Mouse (Mus musculus) kidney, adult 8-10 months (tissue): Measurements from ENCODE around the gene Ppp2r2c.

Source experiments
- DNase-seq, 2 experiments: peaks; one replicate each; pipeline ENCODE4 v3.0.0; 2022

Gene Ppp2r2c

GRCm38 (mm10) chr5:36875956-36876355 is 7.6 kb downstream of the Ppp2r2c start:
- DNase-seq, result no peak

DNA sequence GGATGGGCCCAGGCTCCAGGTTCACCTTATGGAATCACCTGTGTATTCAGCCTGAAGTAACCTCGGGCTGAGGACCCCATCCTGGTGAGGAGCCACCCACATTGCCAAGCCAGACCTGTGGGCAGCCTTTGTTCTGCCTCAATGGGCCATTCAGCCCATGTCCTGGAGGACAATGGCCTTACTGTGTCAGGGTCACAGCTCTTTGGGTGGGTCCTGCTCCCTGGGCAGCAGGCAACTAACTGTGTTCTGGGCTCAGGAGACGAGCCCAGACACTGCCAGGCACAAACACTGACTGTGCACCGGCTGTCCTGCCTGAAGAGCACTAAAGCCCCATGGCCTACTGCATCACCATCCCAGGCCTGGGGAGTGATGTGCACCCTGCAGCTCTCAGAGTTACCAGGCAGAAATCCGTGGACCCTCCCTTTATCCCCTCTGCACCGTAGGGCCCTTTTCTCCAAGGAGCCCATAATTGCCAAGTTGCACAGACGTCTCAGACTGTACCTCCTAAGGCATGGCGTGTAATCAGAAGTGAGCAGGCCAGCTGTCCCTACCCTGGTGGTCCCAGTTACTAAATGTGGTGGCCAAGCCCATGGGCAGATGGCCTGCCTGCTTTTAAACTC is 8.6 kb downstream of the Ppp2r2c start:
- DNase-seq, result no peak

GRCm38 (mm10) chr5:36877641-36878040 is 9.3 kb downstream of the Ppp2r2c start:
- no peak for DNase-seq

GRCm38 (mm10) chr5:36878801-36879200 is 10.5 kb downstream of the Ppp2r2c start:
- no peak for DNase-seq

GRCm38 (mm10) chr5:36880622-36881021 is 12.3 kb downstream of the Ppp2r2c start:
- no peak for DNase-seq

DNA sequence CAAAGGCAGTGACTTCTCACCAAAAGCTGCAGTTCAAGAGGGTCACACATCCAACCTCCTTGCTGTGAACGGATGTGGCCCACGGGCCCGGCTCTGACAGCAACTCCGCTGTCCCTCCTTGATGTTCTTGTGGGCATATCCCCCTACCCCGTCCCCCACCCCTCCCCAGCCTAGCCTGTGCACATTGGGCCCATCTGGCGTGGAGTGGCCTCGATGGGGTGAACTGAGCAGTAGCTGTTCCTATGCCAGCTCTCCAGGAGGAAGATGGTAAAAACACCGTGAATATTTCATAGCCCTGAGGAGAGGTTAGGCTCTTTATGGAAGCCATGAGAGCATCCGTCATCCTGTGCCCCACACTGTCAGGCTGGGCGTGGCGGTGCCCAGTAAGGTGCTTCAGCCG is 15.2 kb downstream of the Ppp2r2c start:
- DNase-seq, result no peak

- no peak for DNase-seq
Observed at GRCm38 (mm10) chr5:36885067-36885466, 16.8 kb downstream of the Ppp2r2c start.

GRCm38 (mm10) chr5:36885595-36885994 is 17.3 kb downstream of the Ppp2r2c start:
- no peak for DNase-seq

- DNase-seq, result no peak
Observed at GRCm38 (mm10) chr5:36886298-36886697, 18.0 kb downstream of the Ppp2r2c start.

DNA sequence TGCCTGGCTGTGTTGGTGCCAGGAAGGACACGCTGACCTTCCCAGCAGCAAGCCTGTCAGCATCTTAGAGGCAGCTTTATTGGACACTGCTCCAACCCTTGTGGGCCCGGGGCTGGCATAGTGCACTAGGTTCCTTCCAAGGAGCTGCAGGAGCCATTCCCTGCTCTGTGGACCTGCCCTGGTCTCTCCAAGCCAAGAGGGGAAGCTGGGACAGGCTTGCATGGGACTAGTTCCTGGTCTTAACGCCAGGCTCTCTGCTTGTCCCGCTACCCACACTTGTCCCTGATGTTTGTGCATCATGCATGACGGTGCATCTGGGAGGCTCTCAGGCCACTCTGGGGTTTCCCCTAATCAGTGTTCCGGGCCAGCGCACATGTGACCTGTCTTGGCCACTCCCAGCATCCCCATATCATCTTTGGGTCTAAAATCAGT is 18.6 kb downstream of the Ppp2r2c start:
- DNase-seq, result no peak

- DNase-seq, result no peak
Observed at GRCm38 (mm10) chr5:36887299-36887988, 19.1 kb downstream of the Ppp2r2c start.

- DNase-seq, result no peak
Observed at GRCm38 (mm10) chr5:36888501-36888900, 20.2 kb downstream of the Ppp2r2c start.

GRCm38 (mm10) chr5:36888911-36889310 is 20.6 kb downstream of the Ppp2r2c start:
- DNase-seq, result no peak

DNA sequence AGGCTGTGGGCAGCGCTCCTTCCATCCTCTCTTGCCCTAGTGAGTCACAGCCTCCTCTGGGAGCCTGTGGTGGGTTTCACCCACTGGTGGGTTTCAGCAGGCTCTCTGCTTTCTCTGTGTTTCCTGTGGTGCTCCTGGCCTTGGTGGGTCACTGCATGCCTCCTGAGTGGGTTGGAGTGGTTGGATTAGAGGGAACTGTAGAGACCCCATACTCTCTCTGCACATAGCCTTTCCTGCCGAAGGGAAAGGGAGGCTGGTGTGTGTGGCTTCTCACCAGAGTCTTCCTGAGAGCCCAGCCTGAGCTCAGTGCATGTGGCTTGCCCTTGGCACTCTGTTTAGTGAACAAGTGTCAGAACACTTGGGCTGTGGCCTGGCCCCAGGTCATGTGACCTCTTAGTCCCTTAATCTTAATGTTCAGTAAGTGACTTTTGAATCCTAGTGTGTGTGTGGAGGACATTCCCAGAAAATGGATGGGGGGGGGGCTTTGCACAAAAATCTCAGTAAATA is 21.1 kb downstream of the Ppp2r2c start:
- DNase-seq, result no peak

- no peak for DNase-seq
Observed at GRCm38 (mm10) chr5:36890794-36891193, 22.5 kb downstream of the Ppp2r2c start.

DNA sequence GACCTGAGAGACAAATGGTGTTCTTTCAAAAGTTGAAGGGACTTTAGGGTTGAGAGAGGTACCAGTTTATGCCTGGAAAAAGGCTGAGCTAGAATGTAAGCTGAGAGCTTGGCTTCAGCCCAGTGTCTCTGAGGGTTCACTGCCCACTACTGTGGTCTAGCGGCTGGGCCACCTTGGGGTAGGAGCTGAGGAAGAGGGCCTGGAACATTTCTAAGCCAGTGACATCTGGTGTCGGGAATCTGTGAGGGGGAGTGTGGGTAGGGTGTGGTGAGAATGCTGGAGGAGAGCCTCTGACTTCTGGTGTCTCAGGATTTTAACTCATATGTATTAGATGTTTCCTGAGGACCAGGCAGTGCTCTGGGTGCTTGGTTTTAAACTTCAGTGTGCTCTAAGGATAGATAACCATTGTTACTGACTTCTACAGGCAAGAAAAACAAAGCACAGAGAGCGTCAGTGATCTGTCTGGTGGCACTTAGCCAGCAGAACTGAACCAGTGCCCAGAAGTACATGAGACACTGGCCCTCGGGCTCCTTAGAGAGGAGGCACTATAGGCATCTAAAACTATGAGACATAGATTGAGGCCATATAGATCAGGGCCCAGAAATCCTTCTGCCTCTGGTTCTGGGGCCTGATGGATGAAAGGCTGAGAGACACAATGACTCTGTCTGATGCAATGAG is 23.6 kb downstream of the Ppp2r2c start:
- DNase-seq, result no peak

DNA sequence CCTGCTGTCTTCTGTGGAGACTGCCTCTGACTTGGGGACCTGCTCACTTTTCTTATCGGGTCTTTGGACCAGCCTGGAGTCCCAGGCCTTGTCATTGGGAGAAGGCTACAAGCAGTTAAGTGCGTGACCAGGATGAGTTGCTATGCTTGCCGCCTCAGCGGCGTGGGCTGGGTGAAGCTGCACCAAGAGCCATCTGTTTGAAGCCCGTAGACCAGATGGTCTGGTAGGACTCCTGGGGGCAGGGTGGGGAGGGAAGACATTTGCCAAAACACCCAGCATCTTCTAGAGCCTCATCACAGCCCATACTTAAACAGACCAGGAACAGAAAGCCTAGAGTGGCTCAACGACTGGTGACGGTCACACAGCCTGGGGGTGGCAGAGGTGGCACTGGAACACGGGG is 24.9 kb downstream of the Ppp2r2c start:
- DNase-seq, result no peak

DNA sequence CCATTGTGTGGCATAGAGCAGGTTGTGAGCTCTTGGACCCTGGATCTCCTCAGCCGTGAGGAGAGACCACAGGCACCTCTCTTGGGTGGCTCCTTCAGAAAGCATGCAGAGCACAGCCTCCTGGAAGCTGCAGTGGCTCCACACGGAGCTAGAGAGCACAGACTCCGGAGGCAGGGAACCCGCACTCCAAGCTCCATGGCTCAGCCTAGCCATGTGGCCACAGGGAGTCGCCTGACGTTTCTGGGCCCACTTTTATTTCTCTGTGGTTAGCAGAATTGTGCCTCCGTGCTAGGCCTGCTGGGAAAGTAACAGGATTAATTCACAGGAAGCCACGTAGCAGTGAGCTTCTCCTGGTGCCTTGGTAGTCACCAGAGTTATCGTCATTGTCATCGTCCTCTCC is 25.8 kb downstream of the Ppp2r2c start:
- no peak for DNase-seq

GRCm38 (mm10) chr5:36894604-36895368 is 26.5 kb downstream of the Ppp2r2c start:
- DNase-seq, result no peak

GRCm38 (mm10) chr5:36895621-36896573 is 27.6 kb downstream of the Ppp2r2c start:
- DNase-seq, result no peak

GRCm38 (mm10) chr5:36897999-36898398 is 29.7 kb downstream of the Ppp2r2c start:
- no peak for DNase-seq
